In the genomic region with DNA sequence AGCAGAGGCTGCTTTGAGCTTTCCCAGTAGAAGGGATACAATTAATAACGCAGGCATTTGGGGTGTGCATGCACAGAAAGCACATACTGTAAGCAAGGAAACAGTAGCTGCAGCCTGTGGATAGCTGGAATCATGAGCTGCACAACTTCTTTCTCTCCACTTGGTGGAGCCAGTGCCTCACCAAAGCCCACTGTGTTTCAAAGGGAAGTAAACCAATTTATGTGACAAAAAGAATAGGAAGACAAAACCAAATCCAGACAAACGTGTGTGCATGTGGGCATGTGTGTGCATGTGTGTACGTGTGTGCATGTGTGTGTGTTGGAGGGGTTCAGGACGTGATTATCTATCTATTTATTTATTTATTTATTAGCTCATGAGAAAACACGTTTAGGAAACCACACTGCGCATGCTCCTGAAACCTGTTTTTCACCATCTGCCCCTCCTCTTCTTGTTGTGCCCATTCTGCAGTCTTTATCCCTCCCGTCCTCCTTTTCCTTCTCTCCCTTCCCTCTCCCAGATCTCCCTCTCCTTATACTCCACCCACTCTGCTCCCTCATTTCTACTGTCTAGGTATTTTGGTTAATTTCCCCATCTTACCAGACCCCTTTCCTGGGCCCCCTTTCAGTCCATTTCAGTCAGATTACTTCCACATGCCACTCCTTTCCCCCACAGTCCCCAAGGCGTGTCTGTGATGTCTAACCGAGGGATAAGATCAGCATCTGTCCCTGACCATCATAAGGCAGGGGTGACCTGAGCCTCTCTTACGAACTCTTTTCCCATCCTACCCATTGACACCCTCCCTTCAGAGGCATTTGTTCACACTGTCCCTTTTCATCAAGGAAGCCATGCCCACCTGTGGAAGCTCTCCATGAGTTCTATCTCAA, we compare ENCODE assay signal across 9 mouse cellular contexts.
DNase-seq lines count a peak whose midpoint lies in the region; ATAC-seq and TF ChIP-seq lines count a peak whose summit lies in the region.
"Had no signal": no experiment of that assay in that cellular context is flagged by ENCODE, and none has a peak within 500 bp of the region (broad histone marks: within the 10 kb centered on the region; RNA-seq: fewer than 3 reads in every experiment).

No protein-coding gene starts in this region.

- no peak overlapping the region for H3K27ac ChIP-seq in kidney, embryonic 15.5 days
- H3K27ac ChIP-seq in midbrain, postnatal 0 days (ENCODE audit: low read depth, low read length): no peak overlapping the region

- H3K36me3 ChIP-seq in kidney, embryonic 15.5 days: peaks cover 25% of the 10 kb centered on the region
- H3K36me3 ChIP-seq in E14TG2a.4 (ENCODE audit: insufficient read depth, low read length): no peaks in the 10 kb centered on the region
- H3K36me3 ChIP-seq in midbrain, postnatal 0 days (ENCODE audit: insufficient read depth, low read length): peaks cover 18% of the 10 kb centered on the region; the same call in 1 of the 2 replicates

- no peak overlapping the region for H3K4me2 ChIP-seq in kidney, embryonic 15.5 days
- no peak overlapping the region for H3K4me2 ChIP-seq in midbrain, postnatal 0 days (ENCODE audit: low read depth, low read length, poor library complexity, severe bottlenecking)

- 54% methylated on average over 10 of the region's 10 CpGs for WGBS in kidney, embryonic 15.5 days
- WGBS in midbrain, postnatal 0 days: 41% methylated on average over 10 of the region's 10 CpGs

- no peak overlapping the region for H3K4me3 ChIP-seq in kidney, embryonic 15.5 days (replicated peaks)
- no peak overlapping the region for H3K4me3 ChIP-seq in E14TG2a.4 (replicated peaks; ENCODE audit: low read length)
- H3K4me3 ChIP-seq in midbrain, postnatal 0 days (ENCODE audit: low read depth, low read length): no peak overlapping the region
- H3K4me3 ChIP-seq: erythroblast, embryonic 14.5 days had no signal

- TF ChIP-seq POLR2A in brain, embryonic 14.5 days (IDR thresholded peaks at IDR 0.05; ENCODE audit: borderline replicate concordance, extremely low read depth, insufficient read depth, insufficient read length, poor library complexity, severe bottlenecking): no peak

- peak; percentile 48 for DNase-seq in kidney, adult 9 months
- DNase-seq in brain, embryonic 14.5 days (ENCODE audit: low read depth): peak; percentile 86
- peak; percentile 16 for DNase-seq in fibroblast of lung, adult 2 months (ENCODE audit: low read depth)
- peak; percentile 31 to 55 for DNase-seq in kidney, postnatal 36 days
- DNase-seq in midbrain, postnatal 0 days (ENCODE audit: low spot score): peak; percentile 75

- H3K9me3 ChIP-seq in kidney, embryonic 15.5 days (replicated peaks): no peaks in the 10 kb centered on the region
- no peaks in the 10 kb centered on the region for H3K9me3 ChIP-seq in E14TG2a.4 (ENCODE audit: low read length)
- H3K9me3 ChIP-seq in midbrain, postnatal 0 days (ENCODE audit: low read length): no peaks in the 10 kb centered on the region

- no peak overlapping the region for H3K9ac ChIP-seq in kidney, embryonic 15.5 days
- H3K9ac ChIP-seq in midbrain, postnatal 0 days (replicated peaks; ENCODE audit: low read length, poor library complexity, severe bottlenecking): no peak overlapping the region

- TF ChIP-seq CTCF in E14TG2a.4 (conservative IDR thresholded peaks at IDR 0.05; ENCODE audit: low read length): peak; percentile 51
- TF ChIP-seq CTCF in brain, embryonic 14.5 days (IDR thresholded peaks at IDR 0.05; ENCODE audit: borderline replicate concordance, extremely low read depth, insufficient read depth, insufficient read length): peak; percentile 86; the same call in 1 of the 2 replicates
- TF ChIP-seq CTCF in midbrain, postnatal 0 days (IDR thresholded peaks at IDR 0.05): peak; percentile 95

- H3K27me3 ChIP-seq in kidney, embryonic 15.5 days: no peaks in the 10 kb centered on the region
- 0 out of 2 replicates have a peak, but pooled peaks cover 1% of the 10 kb centered on the region for H3K27me3 ChIP-seq in E14TG2a.4 (ENCODE audit: insufficient read depth, low read length)
- H3K27me3 ChIP-seq in midbrain, postnatal 0 days (ENCODE audit: insufficient read depth, low read length): no peaks in the 10 kb centered on the region

- ATAC-seq in kidney, embryonic 15.5 days (replicated peaks; ENCODE audit: low FRiP score): no peak
- ATAC-seq in midbrain, postnatal 0 days (ENCODE audit: low FRiP score): peak; percentile 78
- ATAC-seq in erythroid progenitor cell, adult 5-6 weeks (replicated peaks; ENCODE audit: low FRiP score, poor library complexity, severe bottlenecking): no peak

- no peaks in the 10 kb centered on the region for H3K4me1 ChIP-seq in kidney, embryonic 15.5 days
- no peaks in the 10 kb centered on the region for H3K4me1 ChIP-seq in E14TG2a.4 (replicated peaks; ENCODE audit: low read depth, low read length)
- no peaks in the 10 kb centered on the region for H3K4me1 ChIP-seq in midbrain, postnatal 0 days (ENCODE audit: insufficient read depth, low read length)

Comparison
In these comparisons a context has a peak if more than half of its experiments do, and no peak if none do; other contexts are left out.
1. DNase-seq: peak in every context shown above with its lines; median percentile 86 in brain, embryonic 14.5 days; 75 in midbrain, postnatal 0 days; 48 in kidney, adult 9 months; 43 in kidney, postnatal 36 days; 16 in fibroblast of lung, adult 2 months.